Mouse (Mus musculus) heart, embryonic 13.5 days (tissue): Measurements from ENCODE around the gene Map3k14. TPM values are rescaled to one million over a fixed set of nuclear protein-coding genes. Genes with fewer than 3 reads are reported as not detected.

Experiments
- ATAC-seq: fragments of 200-750 bp; cut with Nextera tagmentation; 2 replicates; pipeline ENCODE4 v1.8.0; 2017; ENCODE audit warnings: moderate TSS enrichment; ENCODE audit not compliant: insufficient number of reproducible peaks, low FRiP score, low TSS enrichment; ENCODE audit errors: extremely low read depth
- H3K27ac ChIP-seq: fragments of 300-500 bp; sonication (generic); replicated peaks from 2 replicates; pipeline ENCODE4 v1.5.1; 2015; ENCODE audit warnings: moderate library complexity, mild to moderate bottlenecking, inconsistent platforms
- H3K27me3 ChIP-seq: fragments of 300-500 bp; sonication (generic); replicated peaks from 2 replicates; pipeline ENCODE4 v1.6.1; 2015; ENCODE audit warnings: mild to moderate bottlenecking, inconsistent platforms
- H3K36me3 ChIP-seq: fragments of 300-500 bp; sonication (generic); 2 replicates; pipeline ENCODE4 v1.6.1; 2015; ENCODE audit warnings: mild to moderate bottlenecking, inconsistent platforms
- H3K4me1 ChIP-seq: fragments of 300-500 bp; sonication (generic); 2 replicates; pipeline ENCODE4 v1.6.1; 2015; ENCODE audit warnings: inconsistent platforms
- H3K4me2 ChIP-seq: fragments of 300-500 bp; sonication (generic); 2 replicates; pipeline ENCODE4 v1.6.1; 2015; ENCODE audit warnings: inconsistent platforms, mild to moderate bottlenecking, moderate library complexity
- H3K4me3 ChIP-seq: fragments of 300-500 bp; sonication (generic); 2 replicates; pipeline ENCODE4 v1.5.1; 2015; ENCODE audit warnings: moderate library complexity, mild to moderate bottlenecking, inconsistent platforms
- H3K9ac ChIP-seq: fragments of 300-500 bp; sonication (generic); 2 replicates; pipeline ENCODE4 v1.6.1; 2015; ENCODE audit warnings: inconsistent platforms, mild to moderate bottlenecking, moderate library complexity
- H3K9me3 ChIP-seq: fragments of 300-500 bp; sonication (generic); 2 replicates; pipeline ENCODE4 v1.6.1; 2016; ENCODE audit warnings: inconsistent platforms
- WGBS: fragments of 180-500 bp; shearing (Covaris S2); methylation state at CpG from one replicate; pipeline ENCODE4 v1.1.7; 2015; ENCODE audit warnings: mixed read lengths; 5-methylcytosine and 5-hydroxymethylcytosine counted together
- polyA plus RNA-seq: library from polyadenylated mRNA; unstranded; fragments of >200 nt; fragmentation: Nextera tagmentation; extraction: Ambion mirVana; gene quantifications from 2 replicates; pipeline ENCODE4 v1.2.1, GENCODE M21; 2015

Gene Map3k14
- polyA plus RNA-seq, 1 experiment from 2014 or later: 1.8 TPM

DNA sequence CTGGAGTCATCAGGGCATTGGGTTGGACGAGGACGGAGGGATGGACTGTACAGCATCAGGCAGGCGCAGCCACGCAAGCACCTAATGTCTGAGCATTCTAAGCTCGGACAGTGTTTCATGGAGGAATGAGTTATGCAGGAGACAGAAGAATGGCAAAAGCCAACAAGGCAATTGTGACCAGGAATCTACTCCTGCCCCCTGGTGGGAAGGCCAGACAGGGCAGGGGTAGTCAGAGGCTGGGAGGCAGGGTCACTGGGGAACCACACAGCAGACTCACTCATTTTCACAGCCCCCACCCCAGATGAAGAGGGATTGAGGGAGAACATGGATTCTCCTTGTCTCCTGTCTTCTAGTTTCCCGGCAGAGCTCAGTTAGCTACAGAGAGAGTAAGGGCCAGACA lies 4.7 kb upstream of the Map3k14 start:
- Histone ChIP-seq H3K27me3 (0 out of 2 replicates have a peak, but pooled peaks cover 4% of the 10 kb centered on the region), H3K4me1 (peaks cover 12% of the 10 kb centered on the region), H3K27ac (no peak overlapping the region), H3K4me2 (no peak overlapping the region), H3K9me3 (no peaks in the 10 kb centered on the region), H3K4me3 (no peak overlapping the region), H3K36me3 (no peaks in the 10 kb centered on the region), H3K9ac (no peak overlapping the region)
- no peak for ATAC-seq
- WGBS: 75% methylated on average over 6 of the region's 6 CpGs

DNA sequence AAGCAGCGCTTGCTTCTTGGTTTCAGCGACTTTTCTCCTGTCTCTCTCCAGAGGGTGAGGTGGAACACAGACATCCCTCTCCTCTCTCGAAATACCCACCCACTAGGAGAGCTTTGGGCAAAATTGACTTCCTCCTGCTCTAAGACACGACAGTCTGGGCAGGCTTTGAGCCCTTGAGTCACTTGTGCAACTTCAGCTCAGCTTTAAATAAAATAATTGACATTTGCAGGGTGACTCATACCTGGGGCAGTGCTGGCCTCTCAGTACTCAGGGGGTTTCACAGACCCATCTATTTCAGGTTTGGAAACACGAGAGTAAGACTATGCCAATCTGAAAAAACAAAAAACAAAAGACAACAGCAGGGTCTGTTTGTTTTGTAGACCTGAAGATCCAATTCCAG lies 2.2 kb upstream of the Map3k14 start:
- Histone ChIP-seq H3K4me1 (peaks cover 26% of the 10 kb centered on the region), H3K9me3 (no peaks in the 10 kb centered on the region), H3K36me3 (no peaks in the 10 kb centered on the region), H3K4me3 (no peak overlapping the region), H3K4me2 (no peak overlapping the region), H3K27me3 (0 out of 2 replicates have a peak, but pooled peaks cover 4% of the 10 kb centered on the region), H3K9ac (no peak overlapping the region), H3K27ac (no peak overlapping the region)
- no peak for ATAC-seq
- 56% methylated on average over 5 of the region's 5 CpGs for WGBS

DNA sequence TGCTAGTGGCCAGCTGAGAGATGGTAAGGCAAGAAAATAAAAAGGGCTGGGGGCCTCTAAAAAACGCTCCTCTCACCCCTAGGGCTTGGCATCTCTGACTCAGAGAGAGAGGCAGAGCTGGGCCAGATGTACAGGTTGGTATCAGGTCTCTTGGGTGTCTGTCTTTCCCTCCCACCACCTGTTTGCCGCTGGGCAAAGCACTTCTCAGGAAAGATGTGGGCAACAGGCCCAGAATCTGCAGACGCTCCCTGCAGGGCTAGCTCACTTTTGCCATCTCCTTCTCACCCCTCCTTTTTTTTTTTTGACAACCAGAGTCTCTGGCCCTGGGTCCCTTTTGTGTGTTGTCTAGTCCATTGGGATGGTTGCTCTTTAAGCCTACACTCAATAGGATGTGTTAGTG lies 1.6 kb upstream of the Map3k14 start:
- Histone ChIP-seq H3K4me1 (peaks cover 30% of the 10 kb centered on the region), H3K9ac (no peak overlapping the region), H3K4me3 (no peak overlapping the region), H3K36me3 (no peaks in the 10 kb centered on the region), H3K4me2 (no peak overlapping the region), H3K27me3 (0 out of 2 replicates have a peak, but pooled peaks cover 4% of the 10 kb centered on the region), H3K27ac (no peak overlapping the region), H3K9me3 (no peaks in the 10 kb centered on the region)
- WGBS: 77% methylated on average over 3 of the region's 3 CpGs
- ATAC-seq: no peak

DNA sequence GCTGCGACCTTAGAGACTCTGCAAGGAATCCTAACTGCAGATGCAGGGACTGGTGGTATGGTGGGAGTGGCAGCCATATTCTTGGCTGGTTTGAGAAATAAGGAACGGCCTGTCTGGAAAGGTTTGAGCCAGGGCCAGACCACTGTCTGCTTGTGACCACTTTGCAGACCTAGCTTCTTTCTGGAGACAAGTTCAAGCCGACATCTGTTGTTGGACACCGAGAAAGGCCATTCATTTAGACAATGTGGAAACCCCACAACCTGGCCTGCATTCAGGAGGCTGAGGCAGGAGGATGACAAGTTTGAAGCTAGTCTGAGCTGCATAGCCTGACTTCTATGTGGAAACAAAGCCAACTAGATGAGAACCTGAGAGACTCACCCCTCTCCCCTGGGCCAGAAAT lies 1.1 kb upstream of the Map3k14 start:
- no peak for ATAC-seq
- WGBS: 82% methylated on average over 4 of the region's 4 CpGs
- Histone ChIP-seq H3K9me3 (no peaks in the 10 kb centered on the region), H3K4me3 (peak overlapping the region; percentile 62; the same call in 1 of the 2 replicates), H3K27me3 (0 out of 2 replicates have a peak, but pooled peaks cover 2% of the 10 kb centered on the region), H3K9ac (peak overlapping the region; percentile 74), H3K36me3 (no peaks in the 10 kb centered on the region), H3K4me2 (peak overlapping the region; percentile 76), H3K4me1 (peaks cover 35% of the 10 kb centered on the region), H3K27ac (peak overlapping the region; percentile 83)

GRCm38 (mm10) chr11:103266729-103267345 lies 435 bp downstream of the Map3k14 start:
- H3K4me2 ChIP-seq: peak overlapping the region; percentile 83
- H3K4me3 ChIP-seq: peak overlapping the region; percentile 62
- peak overlapping the region; percentile 83 for H3K27ac ChIP-seq
- no peaks in the 10 kb centered on the region for H3K27me3 ChIP-seq
- H3K36me3 ChIP-seq: no peaks in the 10 kb centered on the region
- no peaks in the 10 kb centered on the region for H3K9me3 ChIP-seq
- peak overlapping the region; percentile 85 for H3K9ac ChIP-seq
- under 1% methylated on average over 42 of the region's 42 CpGs for WGBS
- no peak for ATAC-seq
- peaks cover 50% of the 10 kb centered on the region for H3K4me1 ChIP-seq

- Histone ChIP-seq H3K4me2 (peak overlapping the region; percentile 83), H3K27ac (no peak overlapping the region), H3K9me3 (no peaks in the 10 kb centered on the region), H3K36me3 (no peaks in the 10 kb centered on the region), H3K4me3 (peak overlapping the region; percentile 62), H3K9ac (0 out of 2 replicates have a peak overlapping the region, but pooled peaks have one; percentile 85), H3K4me1 (peaks cover 58% of the 10 kb centered on the region), H3K27me3 (no peaks in the 10 kb centered on the region)
- no peak for ATAC-seq
- 72% methylated on average over 2 of the region's 2 CpGs for WGBS
These were observed 1.4 kb downstream of the Map3k14 start for GRCm38 (mm10) chr11:103265856-103266255.

- Histone ChIP-seq H3K36me3 (no peaks in the 10 kb centered on the region), H3K4me3 (no peak overlapping the region), H3K9ac (0 out of 2 replicates have a peak overlapping the region, but pooled peaks have one; percentile 42), H3K27me3 (no peaks in the 10 kb centered on the region), H3K4me1 (peaks cover 64% of the 10 kb centered on the region), H3K27ac (no peak overlapping the region), H3K9me3 (no peaks in the 10 kb centered on the region), H3K4me2 (0 out of 2 replicates have a peak overlapping the region, but pooled peaks have one; percentile 83)
- 72% methylated on average over 7 of the region's 7 CpGs for WGBS
- no peak for ATAC-seq
These were observed 2.1 kb downstream of the Map3k14 start for GRCm38 (mm10) chr11:103265211-103265610.

DNA sequence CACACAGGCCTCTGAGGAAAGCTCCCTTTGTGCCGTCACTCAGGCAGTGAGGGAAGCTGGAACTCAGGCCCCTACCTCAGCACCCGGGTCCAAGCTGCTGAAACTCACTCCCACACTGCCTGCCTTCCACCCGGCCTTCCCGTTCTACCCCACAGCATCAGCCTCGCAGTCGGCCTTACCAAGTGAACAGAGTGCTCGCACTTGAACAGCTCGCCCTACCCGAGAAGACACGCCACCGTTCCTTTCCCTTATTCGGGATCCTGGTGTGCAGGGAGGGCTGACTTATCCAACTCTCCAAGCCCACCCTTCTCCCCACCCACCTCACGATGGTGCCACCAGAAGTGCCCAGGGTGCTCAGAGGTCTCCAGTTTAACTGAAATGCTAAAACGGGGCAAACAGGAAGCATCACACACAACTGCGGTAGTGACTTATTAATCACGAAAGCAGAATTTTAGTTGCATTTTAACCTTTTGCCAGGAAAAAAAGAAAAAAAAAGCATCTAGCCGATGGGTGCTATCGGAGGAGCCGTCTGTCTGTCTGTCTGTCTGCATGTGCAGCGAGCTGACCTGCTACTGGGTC lies 2.8 kb downstream of the Map3k14 start:
- Histone ChIP-seq H3K27me3 (no peaks in the 10 kb centered on the region), H3K36me3 (no peaks in the 10 kb centered on the region), H3K4me3 (no peak overlapping the region), H3K4me1 (peaks cover 64% of the 10 kb centered on the region), H3K9me3 (no peaks in the 10 kb centered on the region), H3K9ac (peak overlapping the region; percentile 17; the same call in 1 of the 2 replicates), H3K4me2 (no peak overlapping the region), H3K27ac (no peak overlapping the region)
- ATAC-seq: no peak
- WGBS: 83% methylated on average over 20 of the region's 20 CpGs

GRCm38 (mm10) chr11:103263551-103263950 lies 3.7 kb downstream of the Map3k14 start:
- H3K4me1 ChIP-seq: peaks cover 60% of the 10 kb centered on the region
- no peaks in the 10 kb centered on the region for H3K9me3 ChIP-seq
- H3K9ac ChIP-seq: peak overlapping the region; percentile 63
- H3K4me3 ChIP-seq: no peak overlapping the region
- 0 out of 2 replicates have a peak overlapping the region, but pooled peaks have one; percentile 13 for H3K4me2 ChIP-seq
- no peaks in the 10 kb centered on the region for H3K36me3 ChIP-seq
- WGBS: 53% methylated on average over 10 of the region's 10 CpGs
- no peak for ATAC-seq
- H3K27ac ChIP-seq: no peak overlapping the region
- no peaks in the 10 kb centered on the region for H3K27me3 ChIP-seq

GRCm38 (mm10) chr11:103262412-103263267 lies 4.6 kb downstream of the Map3k14 start:
- ATAC-seq: no peak
- peak overlapping the region; percentile 58 for H3K9ac ChIP-seq
- peak overlapping the region; percentile 4 for H3K27ac ChIP-seq
- H3K4me2 ChIP-seq: peak overlapping the region; percentile 51
- peaks cover 51% of the 10 kb centered on the region for H3K4me1 ChIP-seq
- no peaks in the 10 kb centered on the region for H3K27me3 ChIP-seq
- 0 out of 2 replicates have a peak overlapping the region, but pooled peaks have one; percentile 13 for H3K4me3 ChIP-seq
- H3K36me3 ChIP-seq: no peaks in the 10 kb centered on the region
- no peaks in the 10 kb centered on the region for H3K9me3 ChIP-seq
- 53% methylated on average over 20 of the region's 20 CpGs for WGBS
